Mouse (Mus musculus): ENCODE data around the gene Usp39.

GRCm38 (mm10) chr6:72346261-72346660 is 1.3 kb upstream of the Usp39 start:
- no peak for TF ChIP-seq CTCF (IDR thresholded peaks at IDR 0.05; ENCODE audit: low read depth)
- no peak for TF ChIP-seq EP300 (optimal IDR thresholded peaks at IDR 0.05)

Data from stomach, postnatal 0 days (tissue).